Mouse (Mus musculus): ENCODE results near the gene Spire2. TPM values are rescaled to one million over a fixed set of nuclear protein-coding genes. Genes with fewer than 3 reads are reported as not detected.
A peak's percentile ranks its signal among the peaks of the same experiment; 100 is the strongest.

Gene Spire2
- polyA plus RNA-seq, 1 experiment from 2014 or later: 44.0 TPM

DNA sequence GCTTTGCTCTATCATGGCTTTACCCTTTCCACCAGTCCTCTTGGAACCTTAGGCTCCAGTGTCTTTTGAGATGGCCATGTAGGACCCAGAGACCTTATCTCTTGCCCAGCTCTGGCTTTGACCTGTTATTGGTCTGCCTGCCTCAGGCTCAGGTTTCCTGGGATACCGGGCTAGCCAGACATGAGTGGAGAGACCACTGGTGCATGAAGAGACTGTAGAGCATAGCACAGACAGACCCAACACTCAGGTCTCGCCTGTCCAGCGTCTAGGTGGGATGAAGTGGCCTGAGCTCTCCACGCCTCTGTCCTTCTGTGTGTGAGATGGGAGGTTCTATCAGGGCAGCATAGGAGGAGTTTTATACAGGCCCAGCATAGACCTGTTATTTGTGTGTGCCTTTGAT, 16.6 kb downstream of the Spire2 start:
- no peak overlapping the region for H3K9ac ChIP-seq (replicated peaks)
- no peak overlapping the region for H3K4me2 ChIP-seq
- 93% methylated on average over 4 of the region's 4 CpGs for WGBS
- H3K4me1 ChIP-seq: peaks cover 6% of the 10 kb centered on the region; the same call in 1 of the 2 replicates
- no peak for ATAC-seq (ENCODE audit: low FRiP score)
- no peak overlapping the region for H3K27ac ChIP-seq (replicated peaks)
- no peaks in the 10 kb centered on the region for H3K9me3 ChIP-seq (replicated peaks)
- H3K4me3 ChIP-seq (replicated peaks): no peak overlapping the region
- H3K36me3 ChIP-seq: 0 out of 2 replicates have a peak, but pooled peaks cover 14% of the 10 kb centered on the region
- H3K27me3 ChIP-seq (replicated peaks): no peaks in the 10 kb centered on the region

DNA sequence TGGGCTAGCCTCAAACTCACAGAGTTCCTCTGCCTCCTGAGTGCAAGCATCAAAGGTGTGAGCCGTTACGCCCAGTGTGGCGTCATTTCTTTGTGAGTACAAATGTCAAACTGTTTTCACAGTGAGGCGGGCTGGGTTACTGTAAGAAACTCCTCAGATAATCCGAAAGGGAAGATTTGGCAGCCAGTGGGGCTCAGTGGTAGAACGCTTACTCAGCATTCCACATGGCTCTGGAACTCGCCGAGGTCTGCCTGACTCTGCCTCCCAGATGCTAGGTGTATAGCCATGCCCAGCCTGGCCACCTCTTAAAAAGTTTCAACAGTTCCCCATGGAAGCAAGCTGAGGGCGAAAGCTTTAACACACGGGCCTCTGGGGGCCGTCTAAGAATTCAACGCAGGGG, 19.6 kb downstream of the Spire2 start:
- ATAC-seq (ENCODE audit: low FRiP score): no peak
- Histone ChIP-seq H3K27me3 (replicated peaks) (no peaks in the 10 kb centered on the region), H3K27ac (replicated peaks) (no peak overlapping the region), H3K36me3 (peaks cover 31% of the 10 kb centered on the region), H3K9ac (replicated peaks) (no peak overlapping the region), H3K4me1 (peaks cover 6% of the 10 kb centered on the region; the same call in 1 of the 2 replicates), H3K4me3 (replicated peaks) (no peak overlapping the region), H3K9me3 (replicated peaks) (no peaks in the 10 kb centered on the region), H3K4me2 (no peak overlapping the region)
- WGBS: 87% methylated on average over 12 of the region's 12 CpGs

DNA sequence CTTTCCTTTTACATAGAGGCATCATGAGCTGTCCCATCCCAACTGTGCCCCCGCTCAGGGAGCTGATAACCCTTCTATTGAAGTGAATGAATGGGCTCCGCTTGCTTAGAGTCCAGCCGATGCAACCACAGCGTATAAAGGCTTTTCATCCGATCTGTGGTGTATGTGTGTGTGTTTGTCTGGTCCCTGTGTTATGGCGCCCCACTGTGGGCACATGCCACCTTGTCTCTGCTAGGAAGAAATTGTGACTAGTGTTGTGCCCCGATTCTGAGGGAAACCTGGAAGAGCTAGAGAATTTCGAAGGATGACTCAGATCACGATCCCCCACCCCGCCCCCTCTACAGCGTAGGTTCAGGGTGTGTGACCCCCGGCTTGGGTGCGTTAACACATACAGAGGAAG, 20.3 kb downstream of the Spire2 start:
- Histone ChIP-seq H3K27me3 (replicated peaks) (no peaks in the 10 kb centered on the region), H3K36me3 (peaks cover 37% of the 10 kb centered on the region), H3K9me3 (replicated peaks) (no peaks in the 10 kb centered on the region), H3K4me2 (no peak overlapping the region), H3K9ac (replicated peaks) (no peak overlapping the region), H3K27ac (replicated peaks) (no peak overlapping the region), H3K4me1 (peaks cover 6% of the 10 kb centered on the region; the same call in 1 of the 2 replicates), H3K4me3 (replicated peaks) (no peak overlapping the region)
- 55% methylated on average over 13 of the region's 13 CpGs for WGBS
- ATAC-seq (ENCODE audit: low FRiP score): no peak

DNA sequence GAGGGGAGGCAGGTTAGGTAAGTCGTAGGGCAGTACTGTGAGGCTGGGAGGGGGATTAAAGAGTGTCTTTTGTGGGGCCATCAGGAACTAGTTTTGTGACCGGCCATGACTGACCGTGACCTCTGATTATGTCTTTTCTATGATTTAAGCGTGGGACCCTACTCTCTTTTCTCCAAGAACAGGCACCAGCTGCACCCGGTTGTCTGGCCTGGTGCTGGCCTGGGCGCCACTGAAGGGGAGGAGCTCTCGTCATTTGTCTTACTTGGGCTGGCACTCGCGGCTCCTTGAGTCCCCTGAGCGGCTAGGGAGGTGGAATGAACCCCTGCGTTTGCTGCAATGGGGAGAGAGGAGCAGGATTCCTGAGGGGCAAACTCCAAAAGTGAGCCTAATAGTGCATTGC, 20.7 kb downstream of the Spire2 start:
- Histone ChIP-seq H3K4me2 (no peak overlapping the region), H3K9ac (replicated peaks) (no peak overlapping the region), H3K4me3 (replicated peaks) (no peak overlapping the region), H3K36me3 (peaks cover 38% of the 10 kb centered on the region), H3K27me3 (replicated peaks) (no peaks in the 10 kb centered on the region), H3K9me3 (replicated peaks) (no peaks in the 10 kb centered on the region), H3K4me1 (peaks cover 6% of the 10 kb centered on the region; the same call in 1 of the 2 replicates), H3K27ac (replicated peaks) (no peak overlapping the region)
- ATAC-seq (ENCODE audit: low FRiP score): no peak
- WGBS: 41% methylated on average over 11 of the region's 11 CpGs

DNA sequence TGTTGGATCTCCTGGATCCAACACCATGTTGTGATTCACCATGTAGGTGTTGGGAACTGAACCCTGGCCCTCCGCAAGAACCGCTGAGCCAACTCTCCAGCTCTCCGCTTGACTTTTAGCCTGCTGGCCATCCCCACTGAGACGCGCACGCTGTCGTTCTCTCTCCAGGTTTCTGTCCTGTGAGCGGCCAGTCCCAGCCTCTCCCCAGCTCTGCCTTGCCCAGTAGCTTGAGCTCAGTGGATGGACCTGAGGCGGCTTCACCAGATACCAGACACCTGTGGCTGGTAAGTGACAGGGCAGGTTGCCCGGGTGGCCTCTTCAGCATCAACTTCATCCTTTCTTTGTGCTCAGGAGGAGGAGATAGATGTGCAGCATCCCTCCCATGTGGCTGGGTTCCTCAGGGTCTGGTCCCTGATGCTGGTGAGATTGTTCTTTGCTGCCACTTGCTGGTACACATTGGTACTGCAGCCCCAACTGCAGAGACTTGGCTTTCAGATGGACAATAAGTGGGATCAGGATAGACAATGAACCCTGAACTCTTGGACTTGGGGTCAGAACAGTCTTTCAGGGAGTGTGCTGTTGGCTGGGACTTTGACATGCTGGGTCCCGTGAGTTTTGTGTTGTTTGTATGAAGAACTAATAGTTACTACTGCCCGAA, 28.7 kb downstream of the Spire2 start:
- peaks cover 73% of the 10 kb centered on the region for H3K36me3 ChIP-seq
- no peaks in the 10 kb centered on the region for H3K9me3 ChIP-seq (replicated peaks)
- H3K4me2 ChIP-seq: no peak overlapping the region
- H3K27me3 ChIP-seq (replicated peaks): no peaks in the 10 kb centered on the region
- no peak overlapping the region for H3K4me3 ChIP-seq (replicated peaks)
- 58% methylated on average over 12 of the region's 12 CpGs for WGBS
- ATAC-seq (ENCODE audit: low FRiP score): 0 out of 2 replicates have a peak, but pooled peaks have one; percentile 45
- no peak overlapping the region for H3K9ac ChIP-seq (replicated peaks)
- peak overlapping the region; percentile 37; the same call in 1 of the 2 replicates for H3K27ac ChIP-seq (replicated peaks)
- no peaks in the 10 kb centered on the region for H3K4me1 ChIP-seq

DNA sequence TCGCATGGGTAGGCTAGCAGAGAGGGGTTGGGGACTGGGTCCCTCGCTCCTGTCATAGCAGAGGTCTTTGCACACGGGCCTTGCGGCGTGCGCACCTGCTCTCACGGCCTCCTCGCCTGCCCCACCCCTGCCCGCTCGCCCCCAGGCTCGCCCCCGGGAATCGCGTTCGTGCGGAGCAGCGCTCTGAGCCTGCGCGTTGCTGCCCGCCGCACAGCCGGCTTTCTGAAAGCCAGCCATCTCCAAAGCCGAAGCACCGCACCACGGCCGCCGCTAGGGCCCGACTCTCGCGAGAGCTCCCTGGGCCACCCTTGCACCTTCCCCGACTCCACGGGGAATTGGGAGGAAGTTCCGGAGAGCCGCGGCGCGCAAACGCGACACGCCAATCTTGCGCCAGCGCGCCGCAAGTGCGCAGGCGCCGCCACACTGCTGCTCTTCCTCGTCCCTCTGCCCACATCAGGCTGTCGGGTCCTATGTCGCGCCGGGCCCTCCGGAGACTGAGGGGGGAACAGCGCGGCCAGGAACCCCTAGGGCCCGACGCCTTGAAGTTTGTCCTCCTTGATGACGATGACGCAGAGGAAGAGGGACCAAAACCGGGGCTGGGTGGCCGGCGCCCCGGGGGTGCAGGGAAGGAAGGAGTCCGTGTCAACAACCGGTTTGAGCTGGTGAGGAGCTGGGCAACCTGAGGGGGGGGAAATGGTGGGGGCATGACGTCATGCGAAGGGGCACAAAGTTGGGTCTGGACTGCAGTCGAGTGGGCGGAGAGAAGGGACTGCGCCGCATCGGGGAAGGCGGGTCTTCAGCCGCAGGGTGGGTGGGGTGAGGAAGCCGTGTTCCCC, 41.1 kb downstream of the Spire2 start, which contains the start of gene Tcf25:
Gene Tcf25, plus strand, starts transcription at position 351 of the 836 bp plus-strand sequence.
- Histone ChIP-seq H3K27ac (replicated peaks) (peak within 1 kb of the TSS; percentile 99), H3K4me2 (peak within 1 kb of the TSS; percentile 71), H3K27me3 (replicated peaks) (no peaks in the 10 kb centered on the region), H3K4me1 (peaks cover 33% of the 10 kb centered on the region), H3K9me3 (replicated peaks) (no peaks in the 10 kb centered on the region), H3K9ac (replicated peaks) (peak within 1 kb of the TSS; percentile 98), H3K36me3 (peaks cover 30% of the 10 kb centered on the region), H3K4me3 (replicated peaks) (peak within 1 kb of the TSS; percentile 89)
- peak; percentile 94 for ATAC-seq (ENCODE audit: low FRiP score)
- under 1% methylated on average over 75 of the region's 75 CpGs for WGBS

DNA sequence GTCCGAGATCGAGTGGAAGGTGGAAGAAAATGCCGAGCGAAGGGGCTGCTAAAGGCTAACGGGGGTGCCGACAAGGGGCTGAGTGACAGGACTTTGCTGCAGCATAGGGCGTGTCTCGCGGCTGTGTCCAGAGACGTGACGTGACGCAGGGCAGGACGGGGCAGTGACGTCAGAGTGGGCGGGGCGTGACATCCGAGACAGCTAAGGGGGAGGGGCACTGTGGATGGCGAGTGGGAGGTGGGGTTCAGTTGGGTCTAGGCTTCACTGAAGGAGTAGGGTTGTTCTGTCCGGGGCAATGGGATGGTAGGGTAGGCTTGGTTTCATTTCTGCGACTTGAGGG, 41.7 kb downstream of the Spire2 start:
- peak overlapping the region; percentile 89 for H3K4me3 ChIP-seq (replicated peaks)
- WGBS: under 1% methylated on average over 20 of the region's 20 CpGs
- peaks cover 33% of the 10 kb centered on the region for H3K4me1 ChIP-seq
- peak overlapping the region; percentile 98 for H3K9ac ChIP-seq (replicated peaks)
- H3K36me3 ChIP-seq: peaks cover 24% of the 10 kb centered on the region
- peak overlapping the region; percentile 71 for H3K4me2 ChIP-seq
- peak overlapping the region; percentile 99 for H3K27ac ChIP-seq (replicated peaks)
- no peaks in the 10 kb centered on the region for H3K27me3 ChIP-seq (replicated peaks)
- ATAC-seq (ENCODE audit: low FRiP score): peak; percentile 84
- no peaks in the 10 kb centered on the region for H3K9me3 ChIP-seq (replicated peaks)

DNA sequence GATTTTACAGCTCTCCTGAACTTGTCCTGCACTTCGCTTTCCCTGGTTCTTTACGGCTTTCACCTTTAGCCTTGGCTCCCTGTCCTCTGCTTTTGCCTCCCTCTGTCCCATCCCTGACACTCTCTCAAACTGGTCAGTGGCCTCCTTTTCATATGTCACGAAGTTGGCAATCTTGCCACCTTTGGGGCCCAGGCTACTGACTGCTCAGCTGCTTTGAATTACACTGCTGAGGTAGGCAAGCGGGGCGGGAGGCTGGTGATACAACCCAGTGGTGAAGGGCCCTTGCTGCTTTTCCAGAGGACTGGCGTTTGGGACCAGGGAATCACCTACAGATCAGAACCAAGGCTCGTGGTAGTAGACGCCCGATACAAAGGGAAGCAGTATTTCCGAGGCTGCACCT, 43.2 kb downstream of the Spire2 start:
- Histone ChIP-seq H3K4me3 (replicated peaks) (no peak overlapping the region), H3K4me2 (peak overlapping the region; percentile 20), H3K36me3 (peaks cover 20% of the 10 kb centered on the region), H3K4me1 (peaks cover 38% of the 10 kb centered on the region), H3K9ac (replicated peaks) (no peak overlapping the region), H3K27ac (replicated peaks) (peak overlapping the region; percentile 62), H3K27me3 (replicated peaks) (no peaks in the 10 kb centered on the region), H3K9me3 (replicated peaks) (no peaks in the 10 kb centered on the region)
- 71% methylated on average over 10 of the region's 10 CpGs for WGBS
- no peak for ATAC-seq (ENCODE audit: low FRiP score)

DNA sequence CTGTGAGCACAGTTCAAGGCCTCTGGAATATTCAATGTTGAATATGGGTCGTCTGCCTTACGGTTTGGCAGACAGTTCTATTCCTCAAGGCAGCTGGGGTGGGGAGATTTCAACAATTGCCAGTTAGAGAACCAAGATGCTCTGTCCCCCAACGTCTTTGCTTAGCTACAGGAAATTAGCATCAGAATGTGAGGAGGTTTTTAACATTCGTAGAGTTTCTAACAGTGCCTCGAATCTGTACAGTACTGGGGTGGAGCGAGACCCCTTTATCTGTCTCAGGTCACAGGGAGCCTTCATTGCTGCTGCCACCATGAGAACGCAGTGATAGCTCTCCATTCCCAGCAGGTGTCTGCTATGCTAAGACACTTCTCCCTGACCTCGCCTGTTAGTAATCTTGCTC, 43.6 kb downstream of the Spire2 start:
- peaks cover 24% of the 10 kb centered on the region for H3K36me3 ChIP-seq
- no peaks in the 10 kb centered on the region for H3K27me3 ChIP-seq (replicated peaks)
- 47% methylated on average over 8 of the region's 8 CpGs for WGBS
- H3K9ac ChIP-seq (replicated peaks): no peak overlapping the region
- H3K4me3 ChIP-seq (replicated peaks): no peak overlapping the region
- peaks cover 38% of the 10 kb centered on the region for H3K4me1 ChIP-seq
- H3K4me2 ChIP-seq: peak overlapping the region; percentile 20
- no peak for ATAC-seq (ENCODE audit: low FRiP score)
- H3K27ac ChIP-seq (replicated peaks): peak overlapping the region; percentile 62
- H3K9me3 ChIP-seq (replicated peaks): no peaks in the 10 kb centered on the region

DNA sequence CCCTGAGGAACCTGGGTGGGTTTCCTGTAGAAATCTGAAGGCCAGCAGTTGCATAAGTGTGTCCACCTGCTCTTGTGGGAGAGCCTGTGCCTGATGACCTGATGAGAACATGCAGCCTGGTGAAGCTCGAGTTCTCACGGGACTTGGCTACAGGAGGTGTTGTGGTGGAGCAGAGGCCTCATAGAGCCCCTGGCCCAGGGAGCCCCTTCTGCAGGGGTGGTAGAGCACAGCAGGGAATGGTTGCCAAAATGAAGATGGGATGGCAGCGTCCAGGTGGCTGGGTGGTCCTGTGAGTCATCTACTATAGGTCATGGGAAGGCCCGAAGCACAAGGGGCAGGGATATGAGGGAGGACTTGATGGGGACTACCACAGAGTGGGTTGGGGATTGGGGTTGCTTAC, 49.2 kb downstream of the Spire2 start:
- Histone ChIP-seq H3K27ac (replicated peaks) (no peak overlapping the region), H3K9ac (replicated peaks) (no peak overlapping the region), H3K4me2 (no peak overlapping the region), H3K27me3 (replicated peaks) (no peaks in the 10 kb centered on the region), H3K4me1 (peaks cover 6% of the 10 kb centered on the region; the same call in 1 of the 2 replicates), H3K9me3 (replicated peaks) (no peaks in the 10 kb centered on the region), H3K4me3 (replicated peaks) (no peak overlapping the region), H3K36me3 (peaks cover 74% of the 10 kb centered on the region)
- 90% methylated on average over 4 of the region's 4 CpGs for WGBS
- no peak for ATAC-seq (ENCODE audit: low FRiP score)

DNA sequence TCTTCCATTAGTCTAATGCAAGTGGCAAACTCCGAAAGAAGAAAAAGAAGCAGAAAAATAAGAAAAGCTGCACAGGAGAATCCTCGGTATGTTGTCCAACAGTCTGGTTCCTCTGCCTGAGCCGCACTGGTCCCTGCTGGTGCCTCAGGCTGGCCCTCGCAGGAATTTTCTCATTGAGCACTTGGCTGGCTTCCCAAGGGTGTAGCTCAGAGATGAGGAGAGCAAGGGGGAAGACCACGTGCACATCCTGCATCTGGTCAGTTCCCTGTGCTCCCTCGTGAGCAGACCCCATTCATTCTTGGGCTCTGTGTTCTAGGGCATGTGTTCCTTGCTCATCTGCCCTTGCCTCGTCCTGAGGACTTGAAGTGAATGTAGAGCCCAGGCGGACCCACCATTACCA, 50.0 kb downstream of the Spire2 start:
- Histone ChIP-seq H3K27me3 (replicated peaks) (no peaks in the 10 kb centered on the region), H3K4me1 (0 out of 2 replicates have a peak, but pooled peaks cover 5% of the 10 kb centered on the region), H3K9me3 (replicated peaks) (no peaks in the 10 kb centered on the region), H3K4me3 (replicated peaks) (no peak overlapping the region), H3K4me2 (no peak overlapping the region), H3K27ac (replicated peaks) (no peak overlapping the region), H3K36me3 (peaks cover 77% of the 10 kb centered on the region), H3K9ac (replicated peaks) (no peak overlapping the region)
- no peak for ATAC-seq (ENCODE audit: low FRiP score)
- WGBS: 91% methylated on average over 8 of the region's 8 CpGs
